Mouse (Mus musculus) brown adipose tissue, adult 24 weeks (tissue): Measurements from ENCODE around the gene Trim2. TPM values are rescaled to one million over a fixed set of nuclear protein-coding genes. Genes with fewer than 3 reads are reported as not detected.

Experiments used
- H3K27ac ChIP-seq: fragments of 200-500 bp; replicated peaks from 2 replicates; pipeline ENCODE4 v1.5.1; 2012; ENCODE audit warnings: low read depth, mild to moderate bottlenecking, low read length
- H3K4me1 ChIP-seq: fragments of 200-500 bp; 2 replicates; pipeline ENCODE4 v1.6.1; 2012; ENCODE audit warnings: low read length, mixed read lengths; ENCODE audit not compliant: control insufficient read depth, insufficient read depth, insufficient read length
- H3K4me3 ChIP-seq: fragments of 200-500 bp; 2 replicates; pipeline ENCODE4 v1.5.1; 2012; ENCODE audit warnings: low read depth, mild to moderate bottlenecking, low read length, moderate library complexity; ENCODE audit not compliant: insufficient read depth
- polyA plus RNA-seq: library from polyadenylated mRNA; stranded (reverse); fragments of >200 nt; gene quantifications from 2 replicates; pipeline ENCODE4 v1.2.4, GENCODE M21; 2012; ENCODE audit not compliant: missing spikeins, insufficient read depth, insufficient read length

The Trim2 gene
- polyA plus RNA-seq, 1 experiment, result 14.2 TPM

DNA sequence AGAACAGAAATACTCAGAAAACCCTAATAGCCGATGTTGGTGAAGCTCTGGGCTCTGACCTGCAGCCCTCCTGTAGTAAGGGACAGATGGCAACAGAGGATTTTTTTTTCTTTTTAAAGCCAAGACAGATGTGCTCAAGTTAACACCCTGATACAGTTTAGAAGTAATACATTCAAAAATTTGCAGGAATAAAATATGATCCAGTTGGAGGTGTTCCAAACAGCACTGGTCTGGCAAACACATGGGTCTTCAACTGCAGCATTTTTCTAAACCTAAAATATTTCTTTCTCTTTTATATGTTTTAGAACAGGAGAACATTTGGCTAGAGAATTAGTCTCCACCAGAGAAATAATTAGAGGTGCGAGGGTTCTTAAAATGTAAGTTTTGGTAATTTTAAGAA lies 88.2 kb downstream of the Trim2 start:
- Histone ChIP-seq H3K27ac (no peak overlapping the region), H3K4me3 (no peak overlapping the region), H3K4me1 (peaks cover 37% of the 10 kb centered on the region)

DNA sequence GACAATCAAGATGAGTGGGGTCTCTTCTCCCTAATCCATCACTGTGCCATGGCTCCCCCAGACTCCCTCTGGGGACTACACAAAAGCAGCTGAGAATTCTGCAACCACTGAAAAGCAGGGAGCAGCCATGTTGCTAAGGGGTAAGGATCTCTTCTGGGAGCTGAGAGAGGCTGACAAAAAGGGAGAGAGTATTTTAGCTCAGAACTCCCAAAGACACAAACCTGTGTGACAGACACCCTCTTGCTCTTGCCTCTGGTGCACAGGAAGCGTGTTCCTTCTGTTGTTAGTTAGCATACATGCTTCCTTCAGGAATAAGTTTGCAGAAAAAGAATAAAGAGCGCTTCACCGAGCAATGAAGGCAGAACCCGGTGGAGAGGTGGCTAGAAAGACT lies 88.7 kb downstream of the Trim2 start:
- Histone ChIP-seq H3K27ac (peak overlapping the region; percentile 27; the same call in 1 of the 2 replicates), H3K4me3 (no peak overlapping the region), H3K4me1 (peaks cover 37% of the 10 kb centered on the region)

- H3K27ac ChIP-seq, result peak overlapping the region; percentile 27
- H3K4me1 ChIP-seq, result peaks cover 37% of the 10 kb centered on the region
- H3K4me3 ChIP-seq, result no peak overlapping the region
Measured at GRCm38 (mm10) chr3:84217118-84217960, 89.3 kb downstream of the Trim2 start.

- Histone ChIP-seq H3K4me3 (no peak overlapping the region), H3K27ac (0 out of 2 replicates have a peak overlapping the region, but pooled peaks have one; percentile 7)
Measured at GRCm38 (mm10) chr3:84215743-84216360, 90.8 kb downstream of the Trim2 start.

GRCm38 (mm10) chr3:84215253-84215652 lies 91.4 kb downstream of the Trim2 start:
- Histone ChIP-seq H3K4me3 (no peak overlapping the region), H3K27ac (no peak overlapping the region), H3K4me1 (peaks cover 33% of the 10 kb centered on the region)

More at GRCm38 (mm10) chr3:84215743-84216360, 90.8 kb downstream of the Trim2 start:
- peaks cover 34% of the 10 kb centered on the region for H3K4me1 ChIP-seq

DNA sequence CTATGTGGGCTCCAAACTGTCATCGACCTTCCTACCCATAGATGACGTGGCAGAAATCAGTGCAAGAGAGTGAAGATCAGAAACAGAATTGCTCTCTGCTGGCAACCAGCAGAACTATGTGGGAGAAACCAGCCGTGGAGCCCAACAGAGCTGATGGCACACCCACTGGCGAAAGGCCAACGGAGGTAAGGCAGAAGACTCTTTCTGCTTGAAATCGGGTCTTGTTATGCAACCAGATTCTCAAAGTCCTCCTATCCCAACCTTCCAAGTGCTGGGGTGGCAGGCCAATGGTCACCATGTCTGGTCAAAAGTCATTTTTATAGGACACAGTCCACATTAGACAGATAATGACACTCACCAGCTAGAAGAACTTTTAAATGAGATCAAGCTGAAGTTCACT lies 92.2 kb downstream of the Trim2 start:
- Histone ChIP-seq H3K27ac (no peak overlapping the region; the same call in 1 of the 2 replicates), H3K4me1 (peaks cover 33% of the 10 kb centered on the region), H3K4me3 (no peak overlapping the region)

GRCm38 (mm10) chr3:84211340-84211875 lies 95.3 kb downstream of the Trim2 start:
- Histone ChIP-seq H3K4me1 (peaks cover 22% of the 10 kb centered on the region), H3K27ac (no peak overlapping the region), H3K4me3 (no peak overlapping the region)

GRCm38 (mm10) chr3:84208917-84209513 lies 97.7 kb downstream of the Trim2 start:
- peaks cover 1% of the 10 kb centered on the region; the same call in 1 of the 2 replicates for H3K4me1 ChIP-seq
- no peak overlapping the region for H3K4me3 ChIP-seq
- H3K27ac ChIP-seq, result no peak overlapping the region

DNA sequence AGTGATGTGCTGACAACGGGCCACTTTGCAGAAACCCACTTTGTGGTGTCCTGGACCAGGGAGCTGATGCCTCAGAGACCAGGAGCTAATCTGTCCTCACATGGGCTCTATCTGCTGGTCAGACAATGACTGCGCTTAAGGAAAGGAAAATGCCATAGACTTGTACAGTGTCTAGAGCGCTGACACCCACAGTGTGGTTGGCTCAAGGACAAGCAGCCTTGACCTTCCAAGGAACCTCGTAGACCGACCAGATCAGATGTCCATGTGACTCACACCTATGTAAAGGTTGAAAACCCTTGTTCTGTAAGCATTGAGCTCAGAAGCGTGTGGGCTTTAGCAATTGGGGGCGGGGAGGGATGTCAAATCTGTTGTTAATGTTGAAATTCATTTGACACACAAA lies 98.2 kb downstream of the Trim2 start:
- no peaks in the 10 kb centered on the region for H3K4me1 ChIP-seq
- no peak overlapping the region for H3K4me3 ChIP-seq
- no peak overlapping the region for H3K27ac ChIP-seq

GRCm38 (mm10) chr3:84207366-84207765 lies 99.3 kb downstream of the Trim2 start:
- no peak overlapping the region for H3K27ac ChIP-seq
- H3K4me1 ChIP-seq, result no peaks in the 10 kb centered on the region
- H3K4me3 ChIP-seq, result no peak overlapping the region

- H3K4me3 ChIP-seq, result no peak overlapping the region
- H3K4me1 ChIP-seq, result no peaks in the 10 kb centered on the region
- H3K27ac ChIP-seq, result no peak overlapping the region
Measured at GRCm38 (mm10) chr3:84206106-84206505, 100.6 kb downstream of the Trim2 start.

- H3K4me1 ChIP-seq, result no peaks in the 10 kb centered on the region
- H3K4me3 ChIP-seq, result no peak overlapping the region
- no peak overlapping the region for H3K27ac ChIP-seq
Measured at GRCm38 (mm10) chr3:84205650-84206049, 101.0 kb downstream of the Trim2 start.

GRCm38 (mm10) chr3:84204640-84205039 lies 102.0 kb downstream of the Trim2 start:
- no peak overlapping the region for H3K27ac ChIP-seq
- no peak overlapping the region for H3K4me3 ChIP-seq
- no peaks in the 10 kb centered on the region for H3K4me1 ChIP-seq

DNA sequence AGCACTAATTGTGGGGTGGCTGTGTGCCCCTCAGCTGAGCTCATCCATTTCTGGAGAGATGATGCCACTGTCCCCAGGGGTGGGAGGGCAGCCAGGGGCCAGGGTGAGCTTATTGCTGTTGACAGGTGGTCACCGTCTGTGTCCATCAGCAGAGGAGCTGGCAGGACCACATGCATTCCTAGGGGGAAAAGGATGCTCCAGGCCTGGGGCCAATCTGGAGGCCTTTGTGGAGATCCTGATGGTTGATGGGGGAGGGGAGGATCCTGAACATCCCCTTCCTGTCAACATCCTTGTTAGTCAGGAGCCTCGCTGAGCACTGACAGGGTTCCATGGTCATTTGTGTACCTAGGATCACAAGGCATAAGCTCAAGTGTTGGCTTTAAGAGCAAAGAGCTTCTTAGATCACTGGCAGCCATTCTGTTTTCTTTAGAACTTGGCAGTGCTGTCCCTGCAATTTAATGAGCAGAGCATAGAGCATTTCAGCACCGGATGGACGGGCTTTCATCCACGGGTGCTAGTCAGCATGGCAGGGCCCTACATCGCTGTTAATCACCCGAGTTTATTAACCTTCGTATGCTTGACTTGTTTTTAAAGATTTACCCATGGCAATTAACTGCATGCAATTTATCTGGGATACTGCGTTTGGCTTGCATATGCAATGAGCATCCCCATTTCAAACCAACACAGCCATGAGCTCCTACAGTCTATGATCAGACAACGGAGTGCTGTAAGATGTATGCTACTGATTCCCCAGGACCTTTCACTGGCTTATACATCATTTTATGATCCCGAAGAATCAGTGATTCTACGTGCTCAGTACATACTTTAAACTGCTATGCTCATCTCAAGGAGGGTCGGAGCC lies 105.9 kb downstream of the Trim2 start:
- Histone ChIP-seq H3K4me3 (no peak overlapping the region), H3K27ac (no peak overlapping the region), H3K4me1 (no peaks in the 10 kb centered on the region)
